Mouse (Mus musculus): ENCODE measurements around the gene Dand5. TPM values are rescaled to one million over a fixed set of nuclear protein-coding genes. Genes with fewer than 3 reads are reported as not detected.

Gene Dand5
- polyA plus RNA-seq, 1 experiment, result 2.2 TPM

DNA sequence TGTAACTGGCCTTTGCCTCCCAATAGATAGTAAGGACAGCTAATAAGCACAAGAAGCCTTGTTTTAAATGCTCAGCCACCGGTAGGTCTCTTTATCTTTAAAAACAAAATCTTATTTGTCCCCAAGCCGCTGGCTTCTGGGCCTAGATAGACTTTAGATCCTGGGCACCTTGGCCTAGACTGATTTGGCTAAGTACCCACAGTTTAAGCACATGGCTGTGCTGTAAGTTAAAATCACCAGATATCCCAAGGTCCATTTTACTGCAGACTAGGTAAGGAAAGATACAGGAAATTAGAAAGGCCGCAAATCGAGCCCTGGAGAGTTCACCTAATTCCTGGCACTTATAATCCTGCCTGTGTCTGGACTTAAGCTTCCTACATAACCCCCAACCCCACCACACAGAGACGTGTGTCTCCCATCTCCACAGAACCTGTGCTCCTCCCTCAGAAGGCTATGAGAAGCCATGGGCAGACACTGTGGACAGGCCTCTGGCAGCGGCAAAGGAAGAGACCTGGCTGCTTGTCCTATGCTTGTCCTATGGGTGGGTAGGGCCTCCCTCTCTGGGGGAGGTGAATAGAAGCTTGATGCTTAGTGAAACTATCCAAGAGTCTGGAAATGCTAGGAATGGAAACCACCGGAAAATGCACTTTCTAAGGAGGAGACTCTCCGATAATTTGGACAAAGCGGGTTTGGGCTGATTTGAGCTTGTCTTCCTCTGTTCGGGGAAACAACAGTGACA is 44.6 kb downstream of the Dand5 start:
- Histone ChIP-seq H3K36me3 (ENCODE audit: control insufficient read depth, insufficient read depth, low read length) (no peaks in the 10 kb centered on the region), H3K4me1 (replicated peaks; ENCODE audit: control insufficient read depth, insufficient read depth, low read length) (peaks cover 18% of the 10 kb centered on the region), H3K27ac (ENCODE audit: control insufficient read depth, insufficient read depth, low read length) (no peak overlapping the region), H3K4me3 (ENCODE audit: control insufficient read depth, insufficient read depth, low read length) (no peak overlapping the region), H3K27me3 (ENCODE audit: control insufficient read depth, insufficient read depth, low read length) (no peaks in the 10 kb centered on the region)
- TF ChIP-seq CTCF (IDR thresholded peaks at IDR 0.05; ENCODE audit: borderline replicate concordance, control insufficient read depth, extremely low read depth, insufficient read depth, low read length, poor library complexity) (no peak), POLR2A (IDR thresholded peaks at IDR 0.05; ENCODE audit: control insufficient read depth, extremely low read depth, insufficient read depth, low read length, poor library complexity) (no peak)
- DNase-seq, result no peak
- WGBS, result 95% methylated on average over 10 of the region's 10 CpGs

DNA sequence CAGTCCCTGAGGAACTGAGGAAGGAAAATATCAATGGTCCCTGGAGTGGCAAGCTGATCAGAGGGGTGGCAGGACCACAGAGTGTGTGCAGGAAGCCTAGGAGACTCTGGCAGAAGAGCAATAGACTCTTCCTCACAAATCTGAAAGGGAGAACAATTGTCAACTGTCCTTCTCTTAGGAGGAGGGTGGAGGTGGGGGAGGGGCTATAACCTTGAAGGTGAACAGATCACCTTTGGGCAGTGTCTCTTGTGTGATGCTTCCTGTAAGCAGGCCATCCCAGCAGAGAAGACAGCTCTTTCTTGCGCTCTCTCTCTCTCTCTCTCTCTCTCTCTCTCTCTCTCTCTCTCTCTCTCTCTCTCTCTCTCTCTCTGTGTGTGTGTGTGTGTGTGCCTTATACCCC is 46.1 kb downstream of the Dand5 start:
- WGBS, result 100% methylated on average over 1 of the region's 1 CpGs
- no peaks in the 10 kb centered on the region for H3K36me3 ChIP-seq (ENCODE audit: control insufficient read depth, insufficient read depth, low read length)

DNA sequence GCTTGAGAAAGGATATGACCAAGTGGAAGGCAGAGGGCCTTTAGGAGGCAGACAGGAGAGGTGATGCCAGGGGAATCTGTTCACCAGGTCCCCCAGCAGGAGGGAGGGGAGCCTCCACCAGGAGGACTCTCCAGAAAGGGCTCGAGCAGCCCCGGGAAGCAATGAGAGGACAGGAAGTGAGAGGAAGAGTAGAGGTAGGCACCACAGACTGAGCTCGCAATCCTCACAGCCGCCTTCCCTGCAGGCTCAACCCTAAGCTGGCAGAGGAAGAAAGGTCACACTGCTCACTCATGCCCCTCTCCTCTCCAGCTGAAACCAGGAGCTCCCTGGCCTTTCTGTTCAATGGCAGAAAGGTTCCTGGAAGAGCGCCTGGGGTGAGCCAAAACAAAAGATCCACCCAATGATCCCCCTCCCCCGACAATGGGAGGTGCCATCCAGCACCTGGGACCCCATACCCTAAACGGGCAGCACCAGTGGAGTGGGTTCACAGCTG is 47.0 kb downstream of the Dand5 start:
- H3K27ac ChIP-seq (ENCODE audit: control insufficient read depth, insufficient read depth, low read length), result no peak overlapping the region
- WGBS, result 42% methylated on average over 7 of the region's 7 CpGs
- TF ChIP-seq CTCF (IDR thresholded peaks at IDR 0.05; ENCODE audit: borderline replicate concordance, control insufficient read depth, extremely low read depth, insufficient read depth, low read length, poor library complexity) (no peak), POLR2A (IDR thresholded peaks at IDR 0.05; ENCODE audit: control insufficient read depth, extremely low read depth, insufficient read depth, low read length, poor library complexity) (no peak)
- H3K4me3 ChIP-seq (ENCODE audit: control insufficient read depth, insufficient read depth, low read length), result no peak overlapping the region
- H3K27me3 ChIP-seq (ENCODE audit: control insufficient read depth, insufficient read depth, low read length), result no peaks in the 10 kb centered on the region
- peaks cover 18% of the 10 kb centered on the region for H3K4me1 ChIP-seq (replicated peaks; ENCODE audit: control insufficient read depth, insufficient read depth, low read length)
- no peaks in the 10 kb centered on the region for H3K36me3 ChIP-seq (ENCODE audit: control insufficient read depth, insufficient read depth, low read length)
- no peak for DNase-seq

More for the DNA sequence above, 46.1 kb downstream of the Dand5 start:
- Histone ChIP-seq H3K4me3 (ENCODE audit: control insufficient read depth, insufficient read depth, low read length) (no peak overlapping the region), H3K4me1 (replicated peaks; ENCODE audit: control insufficient read depth, insufficient read depth, low read length) (peaks cover 18% of the 10 kb centered on the region), H3K27me3 (ENCODE audit: control insufficient read depth, insufficient read depth, low read length) (no peaks in the 10 kb centered on the region), H3K27ac (ENCODE audit: control insufficient read depth, insufficient read depth, low read length) (no peak overlapping the region)
- no peak for TF ChIP-seq POLR2A (IDR thresholded peaks at IDR 0.05; ENCODE audit: control insufficient read depth, extremely low read depth, insufficient read depth, low read length, poor library complexity)
- no peak for TF ChIP-seq CTCF (IDR thresholded peaks at IDR 0.05; ENCODE audit: borderline replicate concordance, control insufficient read depth, extremely low read depth, insufficient read depth, low read length, poor library complexity)
- DNase-seq, result no peak

- Histone ChIP-seq H3K27ac (ENCODE audit: control insufficient read depth, insufficient read depth, low read length) (no peak overlapping the region), H3K27me3 (ENCODE audit: control insufficient read depth, insufficient read depth, low read length) (no peaks in the 10 kb centered on the region), H3K4me1 (replicated peaks; ENCODE audit: control insufficient read depth, insufficient read depth, low read length) (peaks cover 18% of the 10 kb centered on the region), H3K4me3 (ENCODE audit: control insufficient read depth, insufficient read depth, low read length) (no peak overlapping the region), H3K36me3 (ENCODE audit: control insufficient read depth, insufficient read depth, low read length) (no peaks in the 10 kb centered on the region)
- TF ChIP-seq CTCF (IDR thresholded peaks at IDR 0.05; ENCODE audit: borderline replicate concordance, control insufficient read depth, extremely low read depth, insufficient read depth, low read length, poor library complexity), result no peak
- no peak for TF ChIP-seq POLR2A (IDR thresholded peaks at IDR 0.05; ENCODE audit: control insufficient read depth, extremely low read depth, insufficient read depth, low read length, poor library complexity)
- 20% methylated on average over 13 of the region's 13 CpGs for WGBS
- DNase-seq, result no peak
These were observed 47.5 kb downstream of the Dand5 start for GRCm38 (mm10) chr8:84775105-84775591.

GRCm38 (mm10) chr8:84774473-84774911 is 48.1 kb downstream of the Dand5 start:
- WGBS, result 23% methylated on average over 10 of the region's 10 CpGs
- Histone ChIP-seq H3K4me1 (replicated peaks; ENCODE audit: control insufficient read depth, insufficient read depth, low read length) (peaks cover 18% of the 10 kb centered on the region), H3K36me3 (ENCODE audit: control insufficient read depth, insufficient read depth, low read length) (no peaks in the 10 kb centered on the region), H3K27me3 (ENCODE audit: control insufficient read depth, insufficient read depth, low read length) (no peaks in the 10 kb centered on the region), H3K27ac (ENCODE audit: control insufficient read depth, insufficient read depth, low read length) (no peak overlapping the region), H3K4me3 (ENCODE audit: control insufficient read depth, insufficient read depth, low read length) (no peak overlapping the region)
- DNase-seq, result no peak
- TF ChIP-seq CTCF (IDR thresholded peaks at IDR 0.05; ENCODE audit: borderline replicate concordance, control insufficient read depth, extremely low read depth, insufficient read depth, low read length, poor library complexity), result no peak
- TF ChIP-seq POLR2A (IDR thresholded peaks at IDR 0.05; ENCODE audit: control insufficient read depth, extremely low read depth, insufficient read depth, low read length, poor library complexity), result no peak

- no peak overlapping the region for H3K27ac ChIP-seq (ENCODE audit: control insufficient read depth, insufficient read depth, low read length)
- H3K27me3 ChIP-seq (ENCODE audit: control insufficient read depth, insufficient read depth, low read length), result no peaks in the 10 kb centered on the region
- WGBS, result 1% methylated on average over 18 of the region's 19 CpGs
- H3K4me1 ChIP-seq (replicated peaks; ENCODE audit: control insufficient read depth, insufficient read depth, low read length), result peaks cover 18% of the 10 kb centered on the region
- no peak for DNase-seq
- TF ChIP-seq CTCF (IDR thresholded peaks at IDR 0.05; ENCODE audit: borderline replicate concordance, control insufficient read depth, extremely low read depth, insufficient read depth, low read length, poor library complexity) (no peak), POLR2A (IDR thresholded peaks at IDR 0.05; ENCODE audit: control insufficient read depth, extremely low read depth, insufficient read depth, low read length, poor library complexity) (no peak)
- no peaks in the 10 kb centered on the region for H3K36me3 ChIP-seq (ENCODE audit: control insufficient read depth, insufficient read depth, low read length)
- H3K4me3 ChIP-seq (ENCODE audit: control insufficient read depth, insufficient read depth, low read length), result peak overlapping the region; percentile 27
These were observed 48.8 kb downstream of the Dand5 start for GRCm38 (mm10) chr8:84773833-84774232.
